Mouse (Mus musculus) ovary, postnatal 14 days (tissue): Measurements from ENCODE around the gene Nrg4.

ENCODE experiments used
- DNase-seq: peaks from one replicate; pipeline ENCODE4 v3.0.0; 2022; ENCODE audit warnings: low spot score

Nrg4 gene

GRCm38 (mm10) chr9:55215056-55215455, 111.6 kb downstream of the Nrg4 start:
- DNase-seq = no peak

GRCm38 (mm10) chr9:55213396-55213795, 113.2 kb downstream of the Nrg4 start:
- DNase-seq = no peak

- DNase-seq = no peak
These were observed 115.0 kb downstream of the Nrg4 start for GRCm38 (mm10) chr9:55211611-55212010.

- DNase-seq = peak; percentile 74
These were observed 117.7 kb downstream of the Nrg4 start, which contains the start of gene Fbxo22 for GRCm38 (mm10) chr9:55208790-55209481. Fbxo22 (plus strand) TSS chr9:55208925.

GRCm38 (mm10) chr9:55208458-55208789, 118.2 kb downstream of the Nrg4 start:
- DNase-seq = no peak

GRCm38 (mm10) chr9:55199348-55199747, 127.3 kb downstream of the Nrg4 start:
- DNase-seq = no peak

- no peak for DNase-seq
These were observed 128.4 kb downstream of the Nrg4 start for GRCm38 (mm10) chr9:55198260-55198659.

- DNase-seq = no peak
These were observed 130.8 kb downstream of the Nrg4 start for GRCm38 (mm10) chr9:55195876-55196275.

- DNase-seq = no peak
These were observed 152.4 kb downstream of the Nrg4 start for GRCm38 (mm10) chr9:55174235-55174634.

GRCm38 (mm10) chr9:55172195-55172685, 154.4 kb downstream of the Nrg4 start:
- no peak for DNase-seq

- DNase-seq = no peak
These were observed 155.8 kb downstream of the Nrg4 start for GRCm38 (mm10) chr9:55170655-55171412.
